Mouse (Mus musculus) hindbrain, embryonic 14.5 days (tissue): ENCODE results near the gene Sox6. TPM values are rescaled to one million over a fixed set of nuclear protein-coding genes. Genes with fewer than 3 reads are reported as not detected.

ENCODE experiments used
- ATAC-seq: fragments of 200-750 bp; cut with Nextera tagmentation; 2 replicates; pipeline ENCODE4 v1.8.0; 2017; ENCODE audit warnings: moderate number of reproducible peaks, mild to moderate bottlenecking, moderate TSS enrichment, moderate library complexity; ENCODE audit not compliant: low FRiP score
- DNase-seq: peaks from one replicate; pipeline ENCODE4 v3.0.0-alpha.2; 2015; ENCODE audit warnings: low spot score
- H3K27ac ChIP-seq: fragments of 300-500 bp; sonication (generic); 2 replicates; pipeline ENCODE4 v1.5.1; 2014; ENCODE audit warnings: mild to moderate bottlenecking, moderate library complexity
- H3K27me3 ChIP-seq: fragments of 300-500 bp; sonication (generic); 2 replicates; pipeline ENCODE4 v1.6.1; 2014; ENCODE audit warnings: mild to moderate bottlenecking, low read length, mixed read lengths; ENCODE audit not compliant: control insufficient read depth, insufficient read depth
- H3K36me3 ChIP-seq: fragments of 300-500 bp; sonication (generic); replicated peaks from 2 replicates; pipeline ENCODE4 v1.6.1; 2014; ENCODE audit not compliant: control insufficient read depth, insufficient read depth
- H3K4me1 ChIP-seq: fragments of 300-500 bp; sonication (generic); replicated peaks from 2 replicates; pipeline ENCODE4 v1.6.1; 2014; ENCODE audit warnings: antibody characterized with exemption, low read length, mixed read lengths; ENCODE audit not compliant: control insufficient read depth, insufficient read depth
- H3K4me2 ChIP-seq: fragments of 300-500 bp; sonication (generic); replicated peaks from 2 replicates; pipeline ENCODE4 v1.6.1; 2014; ENCODE audit warnings: mild to moderate bottlenecking, moderate library complexity
- H3K4me3 ChIP-seq: fragments of 300-500 bp; sonication (generic); replicated peaks from 2 replicates; pipeline ENCODE4 v1.5.1; 2014; ENCODE audit warnings: mild to moderate bottlenecking, low read length
- H3K9ac ChIP-seq: fragments of 300-500 bp; sonication (generic); 2 replicates; pipeline ENCODE4 v1.6.1; 2014
- H3K9me3 ChIP-seq: fragments of 300-500 bp; sonication (generic); 2 replicates; pipeline ENCODE4 v1.6.1; 2016; ENCODE audit warnings: low read length; ENCODE audit not compliant: control insufficient read depth
- WGBS: fragments of 180-500 bp; shearing (Covaris S2); extraction: QIAGEN DNeasy Blood & Tissue Kit; methylation state at CpG from one replicate; pipeline ENCODE4 v1.1.7; 2014; 5-methylcytosine and 5-hydroxymethylcytosine counted together
- polyA plus RNA-seq: library from polyadenylated mRNA; unstranded; fragments of >200 nt; fragmentation: Nextera tagmentation; extraction: Ambion mirVana; gene quantifications from 2 replicates; pipeline ENCODE4 v1.2.1, GENCODE M21; 2014

Gene Sox6
- polyA plus RNA-seq, 1 experiment from 2014 or later, result 32.7 TPM

DNA sequence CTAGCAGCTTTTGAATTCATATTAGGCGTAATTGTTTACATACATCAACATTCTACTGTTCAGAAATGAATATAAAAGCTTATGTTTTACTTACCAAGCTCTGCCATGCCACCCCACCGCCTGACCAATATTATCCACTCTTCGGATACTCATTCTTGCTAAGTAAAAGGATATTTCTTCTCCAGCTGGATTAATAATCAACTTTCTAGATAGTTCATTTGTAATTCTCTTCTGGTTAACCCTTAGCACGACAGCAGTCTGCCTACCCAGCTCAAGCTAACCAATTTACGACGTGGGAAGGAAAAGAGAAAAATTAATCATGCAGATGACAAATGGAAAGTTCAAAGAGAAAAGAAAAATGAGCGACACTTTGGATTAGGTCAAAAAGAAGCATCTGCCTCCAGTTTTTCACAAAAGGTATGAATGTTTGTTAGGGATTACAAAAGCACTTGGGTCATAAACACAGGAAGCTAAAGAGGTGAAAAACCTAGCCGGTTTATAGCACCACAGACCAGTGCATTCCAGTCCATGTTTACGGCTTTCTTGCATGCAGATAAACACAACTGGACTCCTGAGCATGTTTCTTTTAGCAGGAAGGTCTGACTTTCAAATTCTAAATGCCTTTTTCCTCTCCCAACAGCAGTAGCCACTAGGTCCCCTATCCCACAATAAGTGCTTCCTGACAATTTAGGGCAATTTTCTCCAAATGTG is 178.8 kb downstream of the Sox6 start:
- H3K4me1 ChIP-seq, result no peaks in the 10 kb centered on the region
- no peak for DNase-seq
- WGBS, result 71% methylated on average over 9 of the region's 9 CpGs
- no peak overlapping the region for H3K9ac ChIP-seq
- no peaks in the 10 kb centered on the region for H3K27me3 ChIP-seq
- no peak overlapping the region for H3K4me3 ChIP-seq
- H3K4me2 ChIP-seq, result no peak overlapping the region
- ATAC-seq, result no peak
- H3K36me3 ChIP-seq, result no peaks in the 10 kb centered on the region
- H3K9me3 ChIP-seq, result no peaks in the 10 kb centered on the region
- no peak overlapping the region for H3K27ac ChIP-seq

- H3K4me1 ChIP-seq, result no peaks in the 10 kb centered on the region
- ATAC-seq (no peak), DNase-seq (no peak)
- WGBS, result 97% methylated on average over 4 of the region's 4 CpGs
- no peaks in the 10 kb centered on the region for H3K27me3 ChIP-seq
- H3K27ac ChIP-seq, result no peak overlapping the region
- no peaks in the 10 kb centered on the region for H3K9me3 ChIP-seq
- H3K4me2 ChIP-seq, result no peak overlapping the region
- H3K9ac ChIP-seq, result no peak overlapping the region
- H3K36me3 ChIP-seq, result no peaks in the 10 kb centered on the region
- H3K4me3 ChIP-seq, result no peak overlapping the region
Measured at GRCm38 (mm10) chr7:115851131-115851530, 187.5 kb downstream of the Sox6 start.

DNA sequence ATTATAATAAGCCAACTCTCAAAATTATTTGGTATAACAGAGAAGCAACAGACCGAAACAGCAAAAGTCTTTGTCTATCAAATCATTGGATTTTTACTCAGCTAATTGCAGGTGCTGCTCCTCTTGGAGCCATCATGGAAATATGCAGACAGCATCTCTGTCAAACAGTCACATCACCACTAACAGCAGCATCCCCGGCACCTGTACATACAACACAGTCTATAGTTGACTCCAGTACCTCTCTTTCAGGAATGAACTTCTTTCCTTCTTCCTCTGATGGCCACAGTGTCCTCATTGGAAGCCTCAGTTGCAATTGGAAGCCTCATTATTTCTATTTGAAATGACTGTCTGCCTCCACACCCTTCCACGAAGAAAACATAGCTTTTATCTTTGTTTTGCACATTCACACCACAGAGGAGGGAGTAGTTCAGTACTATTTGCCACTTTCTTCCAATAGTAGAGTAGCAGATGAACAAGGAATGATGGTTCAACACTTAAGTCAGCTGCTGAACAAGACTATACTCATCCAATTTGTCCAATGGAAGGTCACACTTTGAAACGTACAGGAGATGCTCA is 192.7 kb downstream of the Sox6 start:
- no peaks in the 10 kb centered on the region for H3K9me3 ChIP-seq
- WGBS, result 82% methylated on average over 4 of the region's 4 CpGs

DNA sequence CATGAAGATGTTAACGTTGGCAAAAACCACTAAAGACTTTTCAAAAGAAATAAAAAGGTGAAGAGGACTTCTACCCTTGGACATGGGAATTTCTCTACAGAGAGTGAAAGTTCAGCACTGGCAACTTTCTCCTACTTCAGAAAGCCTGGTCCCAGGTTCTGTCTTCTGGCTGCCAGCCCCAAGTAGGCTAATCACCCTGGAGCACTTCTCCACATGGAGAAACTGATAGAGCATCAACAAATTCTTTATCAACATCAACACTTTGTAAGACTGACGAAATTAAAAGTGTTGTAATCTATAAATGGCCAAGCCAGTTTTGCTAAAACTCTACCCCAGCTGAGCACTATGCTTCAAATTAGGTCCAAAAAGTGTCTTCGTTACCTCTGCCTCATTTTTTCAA is 193.7 kb downstream of the Sox6 start:
- Histone ChIP-seq H3K9ac (no peak overlapping the region), H3K36me3 (no peaks in the 10 kb centered on the region), H3K27me3 (no peaks in the 10 kb centered on the region), H3K4me1 (no peaks in the 10 kb centered on the region), H3K27ac (no peak overlapping the region), H3K4me3 (no peak overlapping the region), H3K9me3 (no peaks in the 10 kb centered on the region), H3K4me2 (no peak overlapping the region)
- ATAC-seq, result no peak
- 96% methylated on average over 3 of the region's 3 CpGs for WGBS
- no peak for DNase-seq

More for the DNA sequence above, 192.7 kb downstream of the Sox6 start:
- no peaks in the 10 kb centered on the region for H3K27me3 ChIP-seq
- H3K4me1 ChIP-seq, result no peaks in the 10 kb centered on the region
- H3K4me3 ChIP-seq, result no peak overlapping the region
- no peak for DNase-seq
- no peak overlapping the region for H3K9ac ChIP-seq
- H3K27ac ChIP-seq, result no peak overlapping the region
- no peaks in the 10 kb centered on the region for H3K36me3 ChIP-seq
- no peak overlapping the region for H3K4me2 ChIP-seq
- ATAC-seq, result no peak

- Histone ChIP-seq H3K9me3 (no peaks in the 10 kb centered on the region), H3K4me3 (no peak overlapping the region), H3K27ac (no peak overlapping the region), H3K9ac (no peak overlapping the region), H3K36me3 (no peaks in the 10 kb centered on the region), H3K4me1 (no peaks in the 10 kb centered on the region), H3K27me3 (no peaks in the 10 kb centered on the region), H3K4me2 (no peak overlapping the region)
- DNase-seq (no peak), ATAC-seq (no peak)
- WGBS, result 98% methylated on average over 6 of the region's 6 CpGs
Measured at GRCm38 (mm10) chr7:115844431-115844830, 194.2 kb downstream of the Sox6 start.

DNA sequence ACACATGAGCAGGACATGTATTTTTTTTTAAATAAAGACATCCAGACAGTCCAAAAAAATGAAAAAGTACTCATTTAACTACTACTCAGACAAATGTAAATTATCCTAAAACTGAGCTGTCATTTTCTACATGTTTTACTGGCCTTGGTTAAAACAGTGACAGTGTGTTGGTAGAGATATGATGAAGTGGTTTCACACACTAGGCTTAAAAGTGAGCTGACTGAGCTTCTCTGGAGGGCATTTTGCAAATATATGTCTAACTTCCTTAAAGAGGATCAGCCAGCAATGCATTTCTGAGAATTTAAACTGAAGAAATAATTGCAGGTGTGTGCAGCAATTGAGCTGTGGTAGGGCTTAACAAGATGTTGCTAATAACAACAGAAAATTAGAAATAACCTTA is 196.3 kb downstream of the Sox6 start:
- H3K27me3 ChIP-seq, result no peaks in the 10 kb centered on the region
- ATAC-seq (no peak), DNase-seq (no peak)
- no peaks in the 10 kb centered on the region for H3K36me3 ChIP-seq
- H3K4me3 ChIP-seq, result no peak overlapping the region
- H3K4me2 ChIP-seq, result no peak overlapping the region
- H3K27ac ChIP-seq, result no peak overlapping the region
- H3K9me3 ChIP-seq, result no peaks in the 10 kb centered on the region
- H3K4me1 ChIP-seq, result no peaks in the 10 kb centered on the region
- H3K9ac ChIP-seq, result no peak overlapping the region

GRCm38 (mm10) chr7:115840613-115841012 is 198.0 kb downstream of the Sox6 start:
- 62% methylated on average over 3 of the region's 3 CpGs for WGBS
- DNase-seq (no peak), ATAC-seq (no peak)
- no peaks in the 10 kb centered on the region for H3K9me3 ChIP-seq
- no peak overlapping the region for H3K4me2 ChIP-seq
- H3K27me3 ChIP-seq, result no peaks in the 10 kb centered on the region
- no peaks in the 10 kb centered on the region for H3K4me1 ChIP-seq
- no peak overlapping the region for H3K4me3 ChIP-seq
- no peaks in the 10 kb centered on the region for H3K36me3 ChIP-seq
- H3K27ac ChIP-seq, result no peak overlapping the region
- H3K9ac ChIP-seq, result no peak overlapping the region

DNA sequence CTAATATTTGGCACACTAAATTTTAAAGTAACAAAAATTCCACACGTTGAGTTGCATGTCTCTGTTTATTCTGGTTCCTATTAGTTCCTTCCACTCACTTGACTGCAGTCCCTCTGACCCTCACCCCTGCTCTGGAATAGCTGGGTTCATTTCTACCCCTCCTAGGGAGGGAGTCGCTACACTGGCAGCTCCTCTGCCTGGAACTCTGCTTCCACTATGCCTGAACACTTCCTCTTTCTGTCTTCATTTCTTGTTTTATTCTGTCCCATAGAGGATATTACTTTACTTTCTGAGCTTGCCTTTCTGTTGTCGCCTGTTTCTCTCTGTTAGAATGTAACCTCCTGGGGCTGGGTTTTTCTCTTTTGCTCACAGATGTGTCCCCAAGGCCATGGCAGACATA is 203.6 kb downstream of the Sox6 start:
- 83% methylated on average over 3 of the region's 3 CpGs for WGBS
- Histone ChIP-seq H3K9ac (no peak overlapping the region), H3K4me3 (no peak overlapping the region), H3K36me3 (no peaks in the 10 kb centered on the region), H3K27me3 (no peaks in the 10 kb centered on the region), H3K4me2 (no peak overlapping the region), H3K4me1 (0 out of 2 replicates have a peak, but pooled peaks cover 3% of the 10 kb centered on the region), H3K9me3 (no peaks in the 10 kb centered on the region), H3K27ac (no peak overlapping the region)
- no peak for ATAC-seq
- no peak for DNase-seq

GRCm38 (mm10) chr7:115833701-115834100 is 204.9 kb downstream of the Sox6 start:
- ATAC-seq (no peak), DNase-seq (no peak)
- Histone ChIP-seq H3K36me3 (no peaks in the 10 kb centered on the region), H3K9ac (no peak overlapping the region), H3K9me3 (no peaks in the 10 kb centered on the region), H3K4me1 (0 out of 2 replicates have a peak, but pooled peaks cover 3% of the 10 kb centered on the region), H3K27ac (no peak overlapping the region), H3K27me3 (no peaks in the 10 kb centered on the region), H3K4me3 (no peak overlapping the region), H3K4me2 (no peak overlapping the region)
- WGBS, result 23% methylated on average over 3 of the region's 3 CpGs
